Mouse (Mus musculus) heart, adult 2 months (tissue): ENCODE measurements around the gene Pde4c.

Source experiments
- CTCF ChIP-seq: fragments of 200-600 bp; IDR thresholded peaks from 2 replicates; pipeline ENCODE4 v1.8.1; 2022; ENCODE audit warnings: antibody characterized with exemption, mild to moderate bottlenecking, moderate library complexity
- POLR2A ChIP-seq: fragments of 200-500 bp; IDR thresholded peaks from 2 replicates; pipeline ENCODE4 v1.6.1; 2011; ENCODE audit warnings: mild to moderate bottlenecking, low read depth, low read length, control low read depth; ENCODE audit not compliant: insufficient read depth

GRCm38 (mm10) chr8:70682193-70682592 lies 41.3 kb upstream of the Pde4c start:
- TF ChIP-seq CTCF (peak; percentile 53), POLR2A (peak; percentile 66; the same call in 1 of the 2 replicates)
